Mouse (Mus musculus): ENCODE data around the gene H2-Ab1.

- no peak for TF ChIP-seq ZC3H11A (IDR thresholded peaks at IDR 0.05; ENCODE audit: borderline replicate concordance, low read depth, low read length)
- no peak for TF ChIP-seq HCFC1 (IDR thresholded peaks at IDR 0.05; ENCODE audit: borderline replicate concordance, insufficient read depth, low read length)
- TF ChIP-seq MAFK (IDR thresholded peaks at IDR 0.05; ENCODE audit: insufficient read depth, low read depth, low read length) = no peak
- TF ChIP-seq ZNF384 (IDR thresholded peaks at IDR 0.05; ENCODE audit: low read depth, low read length) = no peak
Measured at GRCm38 (mm10) chr17:34213936-34214335, 43.6 kb upstream of the H2-Ab1 start.

Measured in ES-E14 (cell line).